Mouse (Mus musculus) E14TG2a.4 (cell line): Measurements from ENCODE around the gene Nlrp6.
"Not testable (repeated sequence)": the region's sequence is repeated elsewhere in the genome, so short reads cannot be mapped to it uniquely, and the experiment has no call there.

Experiments
- H3K27me3 ChIP-seq: 2 replicates; pipeline ENCODE4 v1.6.1; 2014; ENCODE audit warnings: low read length, control low read depth; ENCODE audit not compliant: insufficient read depth
- H3K36me3 ChIP-seq: 2 replicates; pipeline ENCODE4 v1.6.1; 2014; ENCODE audit warnings: low read length, control low read depth; ENCODE audit not compliant: insufficient read depth
- H3K4me1 ChIP-seq: replicated peaks from 2 replicates; pipeline ENCODE4 v1.6.1; 2014; ENCODE audit warnings: low read depth, low read length, control low read depth
- H3K4me3 ChIP-seq: replicated peaks from 2 replicates; pipeline ENCODE4 v1.5.1; 2014; ENCODE audit warnings: mild to moderate bottlenecking, low read length
- H3K9me3 ChIP-seq: 2 replicates; pipeline ENCODE4 v1.6.1; 2014; ENCODE audit warnings: low read length, control low read depth
- CTCF ChIP-seq: conservative IDR thresholded peaks from 2 replicates; pipeline ENCODE4 v1.5.1; 2014; ENCODE audit warnings: low read length
- NANOG ChIP-seq: IDR thresholded peaks from 2 replicates; pipeline ENCODE4 v1.6.1; 2014; ENCODE audit warnings: borderline replicate concordance, low read length, mixed read lengths
- POU5F1 ChIP-seq: IDR thresholded peaks from 2 replicates; pipeline ENCODE4 v1.6.1; 2014; ENCODE audit warnings: low read length, borderline replicate concordance

Gene Nlrp6

GRCm38 (mm10) chr7:140920418-140921029, at the start of gene Nlrp6:
Nlrp6 (plus strand) TSS chr7:140920902.
- TF ChIP-seq NANOG (no peak), POU5F1 (no peak), CTCF (no peak)
- Histone ChIP-seq H3K27me3 (peaks cover 74% of the 10 kb centered on the region), H3K4me1 (peaks cover 33% of the 10 kb centered on the region), H3K36me3 (no peaks in the 10 kb centered on the region), H3K4me3 (peak within 1 kb of the TSS; percentile 77), H3K9me3 (no peaks in the 10 kb centered on the region)

DNA sequence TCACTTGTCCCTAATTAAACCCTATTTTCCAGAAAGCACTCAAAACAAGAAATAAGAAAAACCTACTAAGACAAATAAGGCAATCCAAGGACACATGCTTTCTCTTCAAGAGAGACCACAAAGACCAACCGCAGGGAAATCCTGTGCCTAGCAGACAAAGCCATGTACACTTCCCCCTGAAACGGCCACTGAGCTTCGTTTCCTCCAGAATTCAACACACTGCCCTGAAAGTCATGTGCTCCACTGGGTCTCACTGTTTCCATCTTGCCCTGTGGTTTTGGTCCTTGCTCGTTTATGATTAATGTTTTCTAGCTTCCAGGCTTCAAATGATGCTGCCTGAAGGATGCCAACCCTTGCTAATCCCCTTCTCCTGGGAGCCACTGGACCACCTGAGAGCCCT, 46.5 kb upstream of the Nlrp6 start:
- peaks cover 18% of the 10 kb centered on the region for H3K4me1 ChIP-seq
- no peaks in the 10 kb centered on the region for H3K27me3 ChIP-seq
- H3K36me3 ChIP-seq, result peaks cover 87% of the 10 kb centered on the region
- H3K9me3 ChIP-seq, result no peaks in the 10 kb centered on the region
- H3K4me3 ChIP-seq, result no peak overlapping the region
- TF ChIP-seq CTCF (no peak), NANOG (no peak), POU5F1 (no peak)

DNA sequence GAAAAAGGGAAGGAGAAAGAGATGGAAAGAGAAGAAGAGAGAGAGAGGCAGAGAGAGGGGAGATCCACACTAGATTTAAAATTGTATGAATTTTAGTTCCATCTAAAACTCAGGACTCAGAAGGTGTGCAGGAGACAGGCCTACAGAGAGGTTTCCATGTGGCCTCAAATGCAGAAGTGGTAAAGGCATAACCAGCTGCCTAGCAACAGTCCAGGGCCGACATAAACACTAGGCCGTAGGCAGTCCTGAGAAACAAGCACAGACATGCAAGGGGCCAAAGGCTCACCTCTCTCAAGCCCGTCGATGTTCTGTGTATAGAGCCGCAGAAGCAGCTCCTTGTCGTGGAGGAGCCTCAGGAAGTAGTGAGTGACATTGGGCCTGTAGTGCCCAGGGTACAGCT, 43.3 kb upstream of the Nlrp6 start:
- Histone ChIP-seq H3K27me3 (no peaks in the 10 kb centered on the region), H3K9me3 (no peaks in the 10 kb centered on the region), H3K4me1 (peaks cover 31% of the 10 kb centered on the region), H3K4me3 (no peak overlapping the region), H3K36me3 (peaks cover 67% of the 10 kb centered on the region)
- TF ChIP-seq POU5F1 (no peak), NANOG (no peak), CTCF (no peak)

DNA sequence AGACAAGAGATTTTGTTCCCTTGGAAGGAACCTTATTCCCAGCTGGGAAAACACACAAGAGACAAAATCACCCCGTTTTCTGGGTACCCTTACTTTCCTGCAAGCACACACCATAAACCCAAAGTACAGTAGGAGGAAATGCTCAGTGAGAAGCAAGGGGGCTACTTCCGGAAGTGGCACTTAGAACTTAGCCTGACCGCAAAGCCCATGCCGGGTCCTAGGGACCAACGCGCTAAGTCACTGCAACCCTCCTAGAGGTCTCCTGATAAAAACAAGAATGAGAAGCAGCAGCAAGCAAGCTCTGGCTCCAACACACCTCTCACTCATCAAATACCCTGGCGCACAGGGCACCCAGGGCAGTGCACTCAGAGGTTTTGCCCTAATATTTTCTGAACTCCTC, 41.3 kb upstream of the Nlrp6 start:
- no peaks in the 10 kb centered on the region for H3K27me3 ChIP-seq
- no peak overlapping the region for H3K4me3 ChIP-seq
- H3K36me3 ChIP-seq, result peaks cover 56% of the 10 kb centered on the region
- TF ChIP-seq POU5F1, result no peak
- no peak for TF ChIP-seq NANOG
- no peak for TF ChIP-seq CTCF
- H3K9me3 ChIP-seq, result no peaks in the 10 kb centered on the region
- H3K4me1 ChIP-seq, result peaks cover 48% of the 10 kb centered on the region

DNA sequence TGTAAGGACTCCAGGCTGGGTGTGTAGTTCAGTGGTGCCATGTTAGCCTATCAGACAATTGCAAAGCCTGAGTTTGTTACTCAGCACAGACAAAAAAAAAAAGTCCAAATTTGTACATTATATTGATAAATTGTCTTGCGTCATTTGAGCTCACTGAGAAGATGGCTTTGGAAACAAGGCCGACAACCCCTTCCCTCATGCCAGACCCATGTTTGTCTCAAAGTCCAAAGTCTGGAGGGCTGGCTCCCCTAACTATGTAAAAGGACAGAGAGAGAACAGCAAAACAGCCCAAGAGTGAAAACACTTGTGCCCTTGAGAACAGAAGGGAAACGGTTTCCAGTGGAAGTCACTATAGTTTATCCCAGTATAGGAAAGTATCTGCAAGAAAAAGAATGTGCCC, 40.3 kb upstream of the Nlrp6 start:
- H3K36me3 ChIP-seq, result peaks cover 58% of the 10 kb centered on the region
- H3K4me3 ChIP-seq, result peak overlapping the region; percentile 98; the same call in 1 of the 2 replicates
- H3K4me1 ChIP-seq, result peaks cover 49% of the 10 kb centered on the region
- no peaks in the 10 kb centered on the region for H3K9me3 ChIP-seq
- no peaks in the 10 kb centered on the region for H3K27me3 ChIP-seq
- TF ChIP-seq CTCF, result no peak
- no peak for TF ChIP-seq NANOG
- no peak for TF ChIP-seq POU5F1

DNA sequence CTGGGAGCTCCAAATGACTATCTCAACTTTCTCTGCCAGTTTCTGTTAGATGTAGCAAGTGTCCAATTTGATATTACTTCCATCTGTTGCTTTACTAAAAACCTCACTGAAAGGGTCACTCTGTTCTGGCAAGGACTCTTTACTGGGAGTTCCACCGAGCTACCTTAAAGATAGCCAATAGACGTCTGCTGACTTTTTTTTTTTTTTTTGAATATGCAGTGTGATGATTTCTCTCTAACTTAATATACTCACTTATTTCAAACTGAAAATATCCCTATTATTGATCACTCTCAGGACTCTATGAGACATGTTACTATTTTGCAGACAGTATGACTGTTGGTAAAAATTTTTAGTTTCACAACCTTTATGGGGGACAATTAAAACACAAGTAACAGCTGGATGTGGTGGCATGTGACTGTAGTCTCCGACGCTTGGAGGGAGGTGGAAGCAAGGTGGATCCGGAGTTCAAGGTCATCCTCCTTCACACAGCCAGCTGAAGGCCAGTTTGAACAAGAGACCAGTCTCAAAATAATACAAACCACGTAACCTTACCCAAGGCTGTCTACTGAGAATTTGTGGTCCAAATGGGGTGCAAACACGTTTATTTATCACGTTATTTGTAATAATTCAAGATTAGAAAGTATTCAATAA, 39.7 kb upstream of the Nlrp6 start:
- Histone ChIP-seq H3K4me1 (peaks cover 49% of the 10 kb centered on the region), H3K9me3 (no peaks in the 10 kb centered on the region), H3K36me3 (peaks cover 58% of the 10 kb centered on the region), H3K27me3 (no peaks in the 10 kb centered on the region), H3K4me3 (peak overlapping the region; percentile 98)
- TF ChIP-seq CTCF (no peak), POU5F1 (no peak), NANOG (no peak)

GRCm38 (mm10) chr7:140881696-140882468, 38.8 kb upstream of the Nlrp6 start, which contains the start of the genes Psmd13 and Sirt3:
Psmd13 (plus strand) TSS chr7:140881968.
Sirt3 (minus strand) TSS chr7:140882309.
- Histone ChIP-seq H3K9me3 (no peaks in the 10 kb centered on the region), H3K4me3 (peak within 1 kb of the TSS; percentile 98), H3K27me3 (no peaks in the 10 kb centered on the region), H3K4me1 (peaks cover 49% of the 10 kb centered on the region), H3K36me3 (peaks cover 58% of the 10 kb centered on the region)
- no peak for TF ChIP-seq POU5F1
- no peak for TF ChIP-seq CTCF
- no peak for TF ChIP-seq NANOG

DNA sequence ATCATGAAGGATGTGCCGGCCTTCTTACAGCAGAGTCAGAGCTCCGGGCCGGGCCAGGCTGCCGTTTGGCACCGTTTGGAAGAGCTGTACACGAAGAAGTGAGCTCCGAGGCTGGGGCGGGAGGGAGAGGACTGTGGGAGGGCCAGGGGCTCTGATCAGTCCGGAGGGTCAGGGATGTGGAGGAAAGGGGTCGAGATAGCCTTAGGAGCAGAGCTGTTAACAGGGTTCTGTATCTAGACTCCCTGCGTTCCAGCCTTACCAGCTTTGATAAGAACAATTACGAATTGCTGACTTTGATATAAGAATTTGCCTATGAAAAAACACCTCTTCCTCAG, 38.3 kb upstream of the Nlrp6 start:
- peaks cover 58% of the 10 kb centered on the region for H3K36me3 ChIP-seq
- H3K9me3 ChIP-seq, result no peaks in the 10 kb centered on the region
- H3K27me3 ChIP-seq, result no peaks in the 10 kb centered on the region
- peaks cover 46% of the 10 kb centered on the region for H3K4me1 ChIP-seq
- no peak for TF ChIP-seq CTCF
- TF ChIP-seq POU5F1, result no peak
- TF ChIP-seq NANOG, result no peak
- H3K4me3 ChIP-seq, result peak overlapping the region; percentile 98

DNA sequence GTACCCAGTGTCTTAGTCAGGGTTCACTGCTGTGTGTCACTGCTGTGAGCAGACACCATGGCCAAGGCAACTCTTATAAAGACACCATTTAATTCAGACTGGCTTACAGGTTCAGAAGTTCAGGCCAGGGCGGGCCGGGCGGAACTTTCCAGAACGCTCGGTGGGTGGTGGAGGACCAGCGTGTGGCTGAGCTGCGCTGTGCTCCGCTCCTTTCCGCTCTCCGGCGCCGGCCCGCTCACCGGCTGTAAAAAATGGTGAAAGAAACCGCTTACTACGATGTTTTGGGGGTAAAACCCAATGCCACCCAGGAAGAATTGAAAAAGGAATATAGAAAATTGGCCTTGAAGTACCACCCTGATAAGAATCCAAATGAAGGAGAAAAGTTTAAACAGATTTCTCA, 30.1 kb upstream of the Nlrp6 start:
- not testable (repeated sequence) for H3K27me3 ChIP-seq, H3K4me3 ChIP-seq, H3K9me3 ChIP-seq
- peaks cover 88% of the 10 kb centered on the region for H3K36me3 ChIP-seq
- H3K4me1 ChIP-seq, result peaks cover 15% of the 10 kb centered on the region
